Mouse (Mus musculus) heart, adult 2 months (tissue): Measurements from ENCODE around the gene Usp10.

ENCODE experiments used
- CTCF ChIP-seq: fragments of 200-600 bp; IDR thresholded peaks from 2 replicates; pipeline ENCODE4 v1.8.1; 2022; ENCODE audit warnings: antibody characterized with exemption, mild to moderate bottlenecking, moderate library complexity
- POLR2A ChIP-seq: fragments of 200-500 bp; IDR thresholded peaks from 2 replicates; pipeline ENCODE4 v1.6.1; 2011; ENCODE audit warnings: mild to moderate bottlenecking, low read depth, low read length, control low read depth; ENCODE audit not compliant: insufficient read depth

DNA sequence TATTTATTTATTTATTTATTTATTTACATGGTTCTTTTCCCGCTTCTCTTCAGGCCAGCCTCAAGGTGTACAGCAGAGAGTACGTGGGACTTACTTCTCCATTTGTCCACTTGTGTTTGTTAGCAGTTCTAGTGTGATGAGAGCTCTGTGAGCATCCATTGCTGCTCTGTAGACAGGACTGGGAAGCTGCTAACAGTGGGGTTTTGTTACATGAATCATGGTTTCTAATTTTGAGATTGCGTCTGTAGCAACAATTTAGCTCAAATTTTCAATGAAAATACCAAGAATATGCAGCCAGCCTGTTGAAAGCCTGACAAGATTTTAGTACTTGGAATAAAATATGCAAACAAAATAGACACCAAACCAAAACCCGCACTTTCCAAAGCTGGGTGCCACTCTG is 15.3 kb downstream of the Usp10 start:
- TF ChIP-seq CTCF (no peak), POLR2A (no peak)
